Mouse (Mus musculus): Measurements from ENCODE around the gene Commd1. TPM values are rescaled to one million over a fixed set of nuclear protein-coding genes. Genes with fewer than 3 reads are reported as not detected.
A peak's percentile ranks its signal among the peaks of the same experiment; 100 is the strongest.

The Commd1 gene
- total and polyA plus RNA-seq, 3 experiments = 26.7 to 158 (median 138) TPM

GRCm38 (mm10) chr11:22936446-22937125 lies 45.6 kb downstream of the Commd1 start:
- TF ChIP-seq CTCF (IDR thresholded peaks at IDR 0.05) (no peak), POLR2A (IDR thresholded peaks at IDR 0.05; ENCODE audit: insufficient read depth, low read depth, low read length) (no peak)
- WGBS = 67% methylated on average over 5 of the region's 5 CpGs
- intact Hi-C loops (cut with DNase I) = no loop called here
- H3K4me3 ChIP-seq = no peak overlapping the region
- no peaks in the 10 kb centered on the region for H3K27me3 ChIP-seq (ENCODE audit: control insufficient read depth, insufficient read depth, low read length)
- no peaks in the 10 kb centered on the region for H3K36me3 ChIP-seq (ENCODE audit: control insufficient read depth, insufficient read depth, low read length)
- H3K27ac ChIP-seq = no peak overlapping the region
- DNase-seq = no peak
- H3K4me1 ChIP-seq (ENCODE audit: control insufficient read depth, insufficient read depth, low read length) = no peaks in the 10 kb centered on the region
- no peak overlapping the region for H3K9ac ChIP-seq (ENCODE audit: low read depth, low read length)
- no peaks in the 10 kb centered on the region for H3K79me2 ChIP-seq (replicated peaks; ENCODE audit: control insufficient read depth, insufficient read depth, low read length)

- no peaks in the 10 kb centered on the region for H3K36me3 ChIP-seq (ENCODE audit: control insufficient read depth, insufficient read depth, low read length)
- no peak for TF ChIP-seq POLR2A (IDR thresholded peaks at IDR 0.05; ENCODE audit: insufficient read depth, low read depth, low read length)
- no peak for TF ChIP-seq EP300 (IDR thresholded peaks at IDR 0.05; ENCODE audit: insufficient read depth, low read depth, low read length)
- no peak for TF ChIP-seq CTCF (IDR thresholded peaks at IDR 0.05)
- H3K27ac ChIP-seq = no peak overlapping the region
- DNase-seq = no peak
- intact Hi-C loops (cut with DNase I) = no loop called here
- no peaks in the 10 kb centered on the region for H3K27me3 ChIP-seq (ENCODE audit: control insufficient read depth, insufficient read depth, low read length)
- H3K79me2 ChIP-seq (replicated peaks; ENCODE audit: control insufficient read depth, insufficient read depth, low read length) = no peaks in the 10 kb centered on the region
- H3K4me1 ChIP-seq (ENCODE audit: control insufficient read depth, insufficient read depth, low read length) = peaks cover 5% of the 10 kb centered on the region
- no peak overlapping the region for H3K4me3 ChIP-seq
- H3K9ac ChIP-seq (ENCODE audit: low read depth, low read length) = no peak overlapping the region
These were observed 50.0 kb downstream of the Commd1 start for GRCm38 (mm10) chr11:22932167-22932566.

GRCm38 (mm10) chr11:22931320-22931905 lies 50.8 kb downstream of the Commd1 start:
- TF ChIP-seq EP300 (IDR thresholded peaks at IDR 0.05; ENCODE audit: insufficient read depth, low read depth, low read length) (no peak), CTCF (IDR thresholded peaks at IDR 0.05) (no peak), POLR2A (IDR thresholded peaks at IDR 0.05; ENCODE audit: insufficient read depth, low read depth, low read length) (no peak)
- intact Hi-C loops (cut with DNase I) = no loop called here
- Histone ChIP-seq H3K79me2 (replicated peaks; ENCODE audit: control insufficient read depth, insufficient read depth, low read length) (no peaks in the 10 kb centered on the region), H3K27ac (no peak overlapping the region), H3K9ac (ENCODE audit: low read depth, low read length) (no peak overlapping the region), H3K4me1 (ENCODE audit: control insufficient read depth, insufficient read depth, low read length) (peaks cover 5% of the 10 kb centered on the region), H3K4me3 (no peak overlapping the region), H3K27me3 (ENCODE audit: control insufficient read depth, insufficient read depth, low read length) (no peaks in the 10 kb centered on the region), H3K36me3 (ENCODE audit: control insufficient read depth, insufficient read depth, low read length) (no peaks in the 10 kb centered on the region)
- no peak for DNase-seq
- WGBS = 91% methylated on average over 2 of the region's 2 CpGs

- Histone ChIP-seq H3K4me1 (ENCODE audit: control insufficient read depth, insufficient read depth, low read length) (peaks cover 5% of the 10 kb centered on the region), H3K4me3 (no peak overlapping the region), H3K27ac (no peak overlapping the region), H3K79me2 (replicated peaks; ENCODE audit: control insufficient read depth, insufficient read depth, low read length) (no peaks in the 10 kb centered on the region), H3K27me3 (ENCODE audit: control insufficient read depth, insufficient read depth, low read length) (no peaks in the 10 kb centered on the region), H3K36me3 (ENCODE audit: control insufficient read depth, insufficient read depth, low read length) (no peaks in the 10 kb centered on the region), H3K9ac (ENCODE audit: low read depth, low read length) (no peak overlapping the region)
- WGBS = 71% methylated on average over 2 of the region's 2 CpGs
- DNase-seq = no peak
- TF ChIP-seq CTCF (IDR thresholded peaks at IDR 0.05) = no peak
- no peak for TF ChIP-seq EP300 (IDR thresholded peaks at IDR 0.05; ENCODE audit: insufficient read depth, low read depth, low read length)
- TF ChIP-seq POLR2A (IDR thresholded peaks at IDR 0.05; ENCODE audit: insufficient read depth, low read depth, low read length) = no peak
- intact Hi-C loops (cut with DNase I) = no loop called here
These were observed 52.1 kb downstream of the Commd1 start for GRCm38 (mm10) chr11:22930129-22930528.

- no peaks in the 10 kb centered on the region for H3K79me2 ChIP-seq (replicated peaks; ENCODE audit: control insufficient read depth, insufficient read depth, low read length)
- DNase-seq = peak in 1 of 2 experiments; percentile 15
- no peak overlapping the region for H3K9ac ChIP-seq (ENCODE audit: low read depth, low read length)
- H3K4me3 ChIP-seq = no peak overlapping the region
- TF ChIP-seq POLR2A (IDR thresholded peaks at IDR 0.05; ENCODE audit: insufficient read depth, low read depth, low read length) (no peak), CTCF (IDR thresholded peaks at IDR 0.05) (no peak), EP300 (IDR thresholded peaks at IDR 0.05; ENCODE audit: insufficient read depth, low read depth, low read length) (no peak)
- WGBS = 44% methylated on average over 8 of the region's 8 CpGs
- no peak overlapping the region; the same call in 1 of the 2 replicates for H3K27ac ChIP-seq
- H3K4me1 ChIP-seq (ENCODE audit: control insufficient read depth, insufficient read depth, low read length) = peaks cover 5% of the 10 kb centered on the region
- no peaks in the 10 kb centered on the region for H3K27me3 ChIP-seq (ENCODE audit: control insufficient read depth, insufficient read depth, low read length)
- intact Hi-C loops (cut with DNase I) = no loop called here
- no peaks in the 10 kb centered on the region for H3K36me3 ChIP-seq (ENCODE audit: control insufficient read depth, insufficient read depth, low read length)
These were observed 53.5 kb downstream of the Commd1 start for GRCm38 (mm10) chr11:22928586-22929169.

GRCm38 (mm10) chr11:22923606-22924005 lies 58.6 kb downstream of the Commd1 start:
- Histone ChIP-seq H3K36me3 (ENCODE audit: control insufficient read depth, insufficient read depth, low read length) (no peaks in the 10 kb centered on the region), H3K27me3 (ENCODE audit: control insufficient read depth, insufficient read depth, low read length) (no peaks in the 10 kb centered on the region), H3K4me3 (no peak overlapping the region), H3K27ac (no peak overlapping the region), H3K4me1 (ENCODE audit: control insufficient read depth, insufficient read depth, low read length) (peaks cover 2% of the 10 kb centered on the region; the same call in 1 of the 2 replicates), H3K79me2 (replicated peaks; ENCODE audit: control insufficient read depth, insufficient read depth, low read length) (peaks cover 3% of the 10 kb centered on the region; the same call in 1 of the 2 replicates), H3K9ac (ENCODE audit: low read depth, low read length) (no peak overlapping the region)
- DNase-seq = no peak
- 94% methylated on average over 2 of the region's 2 CpGs for WGBS
- intact Hi-C loops (cut with DNase I) = no loop called here
- TF ChIP-seq EP300 (IDR thresholded peaks at IDR 0.05; ENCODE audit: insufficient read depth, low read depth, low read length) (no peak), POLR2A (IDR thresholded peaks at IDR 0.05; ENCODE audit: insufficient read depth, low read depth, low read length) (no peak), CTCF (IDR thresholded peaks at IDR 0.05) (no peak)
